Mouse (Mus musculus) ES-E14 (cell line): ENCODE measurements around the gene Slc1a5.

Source experiments
- CHD2 ChIP-seq: IDR thresholded peaks from 2 replicates; pipeline ENCODE4 v1.6.1; 2014; ENCODE audit warnings: mild to moderate bottlenecking, low read depth, low read length, inconsistent platforms
- HCFC1 ChIP-seq: IDR thresholded peaks from 2 replicates; pipeline ENCODE4 v1.6.1; 2012; ENCODE audit warnings: low read length, inconsistent platforms, borderline replicate concordance; ENCODE audit not compliant: insufficient read depth
- MAFK ChIP-seq: IDR thresholded peaks from 2 replicates; pipeline ENCODE4 v1.6.1; 2014; ENCODE audit warnings: mild to moderate bottlenecking, low read depth, low read length, inconsistent platforms; ENCODE audit not compliant: insufficient read depth
- ZC3H11A ChIP-seq: IDR thresholded peaks from 2 replicates; pipeline ENCODE4 v1.6.1; 2012; ENCODE audit warnings: low read depth, mild to moderate bottlenecking, inconsistent platforms, low read length, borderline replicate concordance
- ZNF384 ChIP-seq: IDR thresholded peaks from 2 replicates; pipeline ENCODE4 v1.6.1; 2012; ENCODE audit warnings: low read depth, low read length, inconsistent platforms

DNA sequence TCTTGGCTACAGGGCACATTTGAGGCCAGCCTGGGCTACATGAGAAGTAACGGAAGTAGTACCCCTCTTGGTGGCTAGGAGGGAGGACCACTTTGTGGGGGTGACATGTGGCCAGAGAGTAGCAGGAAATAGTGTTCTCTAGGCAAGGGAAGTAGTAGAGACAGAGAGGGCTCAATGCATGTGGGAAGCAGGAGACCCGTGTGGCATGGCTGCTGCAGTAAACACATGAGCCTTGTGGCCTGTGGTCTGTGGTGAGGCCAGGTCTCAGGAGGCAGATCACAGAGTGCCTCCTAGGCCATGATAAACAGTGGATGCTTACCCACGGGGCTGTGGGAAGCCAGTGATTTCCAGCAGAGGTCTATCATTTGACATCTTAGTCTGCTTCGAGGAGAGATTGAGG lies 46.1 kb downstream of the Slc1a5 start:
- no peak for TF ChIP-seq ZNF384
- no peak for TF ChIP-seq CHD2
- no peak for TF ChIP-seq HCFC1
- TF ChIP-seq ZC3H11A = no peak
- TF ChIP-seq MAFK = no peak
